Mouse (Mus musculus) embryonic facial prominence, embryonic 12.5 days (tissue): Measurements from ENCODE around the gene Gdap1l1. TPM values are rescaled to one million over a fixed set of nuclear protein-coding genes. Genes with fewer than 3 reads are reported as not detected.

Source experiments
- ATAC-seq: fragments of 200-750 bp; cut with Nextera tagmentation; 2 replicates; pipeline ENCODE4 v1.8.0; 2017; ENCODE audit not compliant: insufficient number of reproducible peaks, insufficient read depth, low FRiP score, low TSS enrichment
- H3K27ac ChIP-seq: fragments of 300-500 bp; sonication (generic); 2 replicates; pipeline ENCODE4 v1.5.1; 2016; ENCODE audit warnings: mild to moderate bottlenecking
- H3K27me3 ChIP-seq: fragments of 300-500 bp; sonication (generic); 2 replicates; pipeline ENCODE4 v1.6.1; 2016; ENCODE audit warnings: mild to moderate bottlenecking, moderate library complexity
- H3K36me3 ChIP-seq: fragments of 300-500 bp; sonication (generic); 2 replicates; pipeline ENCODE4 v1.6.1; 2016; ENCODE audit warnings: mild to moderate bottlenecking
- H3K4me1 ChIP-seq: fragments of 300-500 bp; sonication (generic); 2 replicates; pipeline ENCODE4 v1.6.1; 2016
- H3K4me2 ChIP-seq: fragments of 300-500 bp; sonication (generic); replicated peaks from 2 replicates; pipeline ENCODE4 v1.6.1; 2016; ENCODE audit warnings: mild to moderate bottlenecking, moderate library complexity
- H3K4me3 ChIP-seq: fragments of 300-500 bp; sonication (generic); 2 replicates; pipeline ENCODE4 v1.5.1; 2016; ENCODE audit warnings: mild to moderate bottlenecking
- H3K9ac ChIP-seq: fragments of 300-500 bp; sonication (generic); 2 replicates; pipeline ENCODE4 v1.6.1; 2016; ENCODE audit warnings: mild to moderate bottlenecking, moderate library complexity
- H3K9me3 ChIP-seq: fragments of 300-500 bp; sonication (generic); 2 replicates; pipeline ENCODE4 v1.6.1; 2016; ENCODE audit warnings: mild to moderate bottlenecking, moderate library complexity
- WGBS: fragments of 180-500 bp; shearing (Covaris S2); methylation state at CpG from one replicate; pipeline ENCODE4 v1.1.7; 2016; 5-methylcytosine and 5-hydroxymethylcytosine counted together
- polyA plus RNA-seq: library from polyadenylated mRNA; unstranded; fragments of >200 nt; fragmentation: Nextera tagmentation; extraction: Ambion mirVana; gene quantifications from 2 replicates; pipeline ENCODE4 v1.2.1, GENCODE M21; 2016

The Gdap1l1 gene
- polyA plus RNA-seq, 1 experiment from 2014 or later = 7.5 TPM

DNA sequence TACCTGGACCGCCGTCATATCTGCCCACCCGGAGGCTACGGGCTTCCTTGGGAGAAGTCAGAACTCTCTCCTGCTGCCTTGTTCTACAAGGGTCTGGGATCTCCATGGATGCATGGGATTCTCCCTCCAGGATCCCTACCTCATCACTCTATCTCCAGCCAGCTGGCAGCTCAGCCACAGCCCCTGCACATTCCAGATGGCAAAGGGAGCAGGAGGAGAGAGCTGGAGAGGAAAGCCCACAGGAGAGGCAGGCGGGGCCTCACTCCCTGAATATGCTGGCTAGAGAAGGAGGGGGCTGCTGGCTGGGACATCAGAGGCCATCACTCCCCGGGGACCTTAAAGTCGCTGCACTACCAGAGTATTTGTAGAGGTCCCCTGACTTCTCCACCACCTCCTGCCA is 53.1 kb downstream of the Gdap1l1 start:
- H3K27me3 ChIP-seq = peaks cover 5% of the 10 kb centered on the region; the same call in 1 of the 2 replicates
- H3K36me3 ChIP-seq = no peaks in the 10 kb centered on the region
- WGBS = 57% methylated on average over 7 of the region's 7 CpGs
- H3K27ac ChIP-seq = no peak overlapping the region
- 0 out of 2 replicates have a peak, but pooled peaks cover 10% of the 10 kb centered on the region for H3K4me1 ChIP-seq
- no peak overlapping the region for H3K4me3 ChIP-seq
- H3K9me3 ChIP-seq = no peaks in the 10 kb centered on the region
- no peak overlapping the region for H3K9ac ChIP-seq
- no peak for ATAC-seq
- no peak overlapping the region for H3K4me2 ChIP-seq

DNA sequence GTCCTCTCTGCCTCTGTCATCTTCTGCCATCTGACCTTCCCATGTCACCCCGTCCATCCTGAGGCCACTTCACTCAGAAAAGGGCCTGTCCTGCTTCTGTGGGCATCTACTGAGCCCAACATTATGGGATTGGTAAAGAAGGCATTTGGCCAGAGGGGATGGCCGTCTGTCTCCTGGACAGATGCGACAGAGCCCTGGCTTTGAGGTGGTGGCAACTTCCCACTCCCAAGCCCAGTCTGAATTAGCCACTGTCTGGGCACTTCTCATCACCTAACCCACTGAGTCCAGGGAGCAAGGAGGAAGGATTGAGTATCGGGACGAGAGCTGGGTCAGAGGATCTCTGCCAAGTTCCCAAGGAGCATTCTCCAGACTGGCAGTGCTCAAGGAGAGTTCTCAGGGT is 53.7 kb downstream of the Gdap1l1 start, which contains the start of gene R3hdml:
Gene R3hdml, plus strand, starts transcription at position 301 of the 400 bp plus-strand sequence.
- WGBS = 68% methylated on average over 5 of the region's 5 CpGs
- peaks cover 5% of the 10 kb centered on the region; the same call in 1 of the 2 replicates for H3K27me3 ChIP-seq
- no peaks in the 10 kb centered on the region for H3K36me3 ChIP-seq
- no peak for ATAC-seq
- 0 out of 2 replicates have a peak, but pooled peaks cover 10% of the 10 kb centered on the region for H3K4me1 ChIP-seq
- H3K27ac ChIP-seq = no peak within 1 kb of the TSS
- H3K9me3 ChIP-seq = no peaks in the 10 kb centered on the region
- H3K9ac ChIP-seq = no peak within 1 kb of the TSS
- no peak within 1 kb of the TSS for H3K4me2 ChIP-seq
- no peak within 1 kb of the TSS for H3K4me3 ChIP-seq

DNA sequence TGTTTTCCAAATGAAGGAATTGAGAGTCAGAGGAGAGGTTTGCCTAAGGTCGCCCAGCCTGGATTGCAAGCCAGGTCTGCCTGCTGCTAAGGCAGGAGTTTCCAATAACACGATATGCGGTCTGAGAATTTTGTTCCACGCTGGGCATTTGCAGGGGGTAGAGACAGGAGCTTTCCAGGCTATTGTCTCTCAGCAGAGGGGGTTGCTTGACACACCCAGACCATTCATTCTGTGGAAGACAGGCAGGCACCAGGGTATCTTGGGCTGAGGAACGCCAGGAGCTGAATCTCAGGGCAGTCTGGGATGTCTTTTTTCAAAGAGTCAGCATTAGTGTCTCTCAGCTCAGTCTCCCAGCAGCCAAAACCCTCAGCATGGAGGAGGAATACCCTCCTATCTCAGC is 54.8 kb downstream of the Gdap1l1 start:
- Histone ChIP-seq H3K4me1 (0 out of 2 replicates have a peak, but pooled peaks cover 10% of the 10 kb centered on the region), H3K4me2 (no peak overlapping the region), H3K36me3 (no peaks in the 10 kb centered on the region), H3K27ac (no peak overlapping the region), H3K9me3 (no peaks in the 10 kb centered on the region), H3K9ac (no peak overlapping the region), H3K4me3 (no peak overlapping the region), H3K27me3 (peaks cover 5% of the 10 kb centered on the region; the same call in 1 of the 2 replicates)
- WGBS = 18% methylated on average over 5 of the region's 5 CpGs
- ATAC-seq = no peak

DNA sequence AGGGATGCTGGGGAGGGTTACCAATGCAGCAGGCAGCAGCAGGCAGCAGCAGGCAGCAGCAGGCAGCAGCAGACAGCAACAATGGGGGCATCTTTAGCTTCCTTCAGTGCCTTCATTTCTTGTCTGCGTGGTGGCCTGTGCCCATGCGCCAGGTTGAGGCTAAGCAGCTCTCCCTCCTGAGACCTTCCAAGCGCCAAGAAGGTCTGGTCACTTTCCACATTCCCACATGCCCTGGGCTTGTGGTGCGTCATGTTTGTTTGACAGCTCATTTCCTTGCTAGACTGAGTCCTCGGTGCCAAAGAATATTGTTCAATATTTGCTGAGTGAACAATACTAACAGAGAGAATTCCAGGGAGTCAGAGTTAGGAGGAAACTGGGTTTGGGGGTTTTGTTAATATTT is 55.7 kb downstream of the Gdap1l1 start:
- Histone ChIP-seq H3K9me3 (no peaks in the 10 kb centered on the region), H3K4me1 (0 out of 2 replicates have a peak, but pooled peaks cover 10% of the 10 kb centered on the region), H3K9ac (no peak overlapping the region), H3K27me3 (peaks cover 5% of the 10 kb centered on the region; the same call in 1 of the 2 replicates), H3K36me3 (no peaks in the 10 kb centered on the region), H3K4me3 (no peak overlapping the region), H3K27ac (no peak overlapping the region), H3K4me2 (no peak overlapping the region)
- 50% methylated on average over 5 of the region's 5 CpGs for WGBS
- no peak for ATAC-seq

DNA sequence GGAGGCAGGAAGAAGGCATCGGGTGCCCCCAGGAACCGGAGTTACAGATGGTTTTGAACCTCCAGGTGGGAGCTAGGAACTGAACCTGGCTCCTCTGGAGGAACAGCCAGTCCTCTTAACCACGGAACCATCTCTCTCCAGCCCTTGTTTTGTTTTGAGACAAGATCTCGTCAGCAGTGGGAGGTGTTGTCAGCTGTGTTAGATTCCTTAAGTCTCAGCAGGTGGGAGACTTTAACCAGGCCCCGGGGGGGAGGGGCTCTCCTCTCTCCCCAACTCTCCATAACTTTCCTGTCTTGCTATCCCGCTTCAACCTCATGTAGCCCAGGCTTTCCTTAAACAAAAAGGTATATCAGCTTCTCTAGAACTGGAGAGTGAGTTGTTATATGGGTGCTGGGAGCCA is 56.2 kb downstream of the Gdap1l1 start:
- 44% methylated on average over 6 of the region's 6 CpGs for WGBS
- Histone ChIP-seq H3K27me3 (peaks cover 5% of the 10 kb centered on the region; the same call in 1 of the 2 replicates), H3K4me3 (no peak overlapping the region), H3K4me2 (no peak overlapping the region), H3K9me3 (no peaks in the 10 kb centered on the region), H3K36me3 (no peaks in the 10 kb centered on the region), H3K27ac (no peak overlapping the region), H3K9ac (no peak overlapping the region), H3K4me1 (0 out of 2 replicates have a peak, but pooled peaks cover 10% of the 10 kb centered on the region)
- no peak for ATAC-seq

DNA sequence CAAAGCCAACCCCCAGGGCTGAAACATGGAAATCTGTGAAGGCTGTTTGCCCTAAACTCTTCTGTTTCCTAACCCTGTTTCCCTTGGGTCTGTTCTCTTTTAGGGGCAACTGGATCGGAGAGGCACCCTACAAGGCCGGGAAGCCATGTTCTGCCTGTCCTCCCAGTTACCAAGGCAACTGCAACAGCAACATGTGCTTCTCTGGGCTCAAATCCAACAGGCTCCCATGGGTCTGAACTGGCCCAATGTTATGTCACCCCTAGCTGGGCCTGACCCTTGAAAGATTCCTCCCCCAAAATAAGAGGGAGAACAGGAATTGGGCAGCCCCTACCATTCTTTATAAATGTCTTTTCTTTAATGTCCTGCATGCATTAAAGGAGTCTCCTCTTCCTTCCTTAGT is 63.9 kb downstream of the Gdap1l1 start:
- WGBS = 83% methylated on average over 2 of the region's 2 CpGs
- Histone ChIP-seq H3K9me3 (no peaks in the 10 kb centered on the region), H3K27ac (no peak overlapping the region), H3K9ac (no peak overlapping the region), H3K4me3 (no peak overlapping the region), H3K4me1 (no peaks in the 10 kb centered on the region), H3K4me2 (no peak overlapping the region), H3K27me3 (no peaks in the 10 kb centered on the region), H3K36me3 (no peaks in the 10 kb centered on the region)
- no peak for ATAC-seq

DNA sequence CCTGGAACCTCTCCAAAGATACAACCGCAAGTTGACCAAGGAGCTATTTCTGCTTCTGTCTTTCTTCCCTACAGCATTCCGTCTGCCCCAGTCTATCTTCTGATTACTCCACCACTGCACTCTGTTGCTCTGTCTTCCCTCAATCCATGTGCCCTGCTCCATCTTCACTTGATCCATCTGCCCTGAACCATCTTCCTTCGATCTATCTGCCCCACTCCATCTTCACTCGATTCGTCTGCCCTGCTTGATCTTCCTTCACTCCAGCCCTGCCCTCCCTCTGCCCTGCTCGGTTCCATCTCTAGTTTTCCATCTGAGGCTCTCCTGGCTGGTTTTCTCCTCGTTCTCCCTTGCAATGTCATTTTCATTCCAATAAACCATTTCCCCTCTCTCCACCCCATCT is 64.9 kb downstream of the Gdap1l1 start:
- H3K4me2 ChIP-seq = no peak overlapping the region
- no peak overlapping the region for H3K27ac ChIP-seq
- no peaks in the 10 kb centered on the region for H3K9me3 ChIP-seq
- no peak overlapping the region for H3K9ac ChIP-seq
- H3K4me3 ChIP-seq = no peak overlapping the region
- no peaks in the 10 kb centered on the region for H3K36me3 ChIP-seq
- no peaks in the 10 kb centered on the region for H3K27me3 ChIP-seq
- WGBS = 75% methylated on average over 7 of the region's 7 CpGs
- no peaks in the 10 kb centered on the region for H3K4me1 ChIP-seq
- ATAC-seq = no peak

Other genes starting within 250 kb of the Gdap1l1 start
- 5.2 and 6.1 TPM in 2 replicates for gene Tox2, start 235.4 kb upstream of the Gdap1l1 start, polyA plus RNA-seq
- 1.5 TPM in 2 replicates for gene Jph2, start 40.5 kb upstream of the Gdap1l1 start, polyA plus RNA-seq
- 85.4 and 87.3 TPM in 2 replicates for gene Oser1, start 13.8 kb upstream of the Gdap1l1 start, polyA plus RNA-seq
- gene Fitm2, start 34.2 kb downstream of the Gdap1l1 start, polyA plus RNA-seq = 10.7 and 11.0 TPM in 2 replicates
- not detected in 2 replicates for gene R3hdml, start 53.8 kb downstream of the Gdap1l1 start, polyA plus RNA-seq
- not detected in 2 replicates for gene Hnf4a, start 68.3 kb downstream of the Gdap1l1 start, polyA plus RNA-seq
- 45.1 and 47.6 TPM in 2 replicates for gene Ttpal, start 163.8 kb downstream of the Gdap1l1 start, polyA plus RNA-seq
- 26.1 and 27.0 TPM in 2 replicates for gene Serinc3, start 206.7 kb downstream of the Gdap1l1 start, polyA plus RNA-seq
- 119 and 128 TPM in 2 replicates for gene Pkig, start 219.9 kb downstream of the Gdap1l1 start, polyA plus RNA-seq